Mouse (Mus musculus) limb, embryonic 14.5 days (tissue): ENCODE measurements around the gene Ube2d1. TPM values are rescaled to one million over a fixed set of nuclear protein-coding genes. Genes with fewer than 3 reads are reported as not detected.

ENCODE experiments used
- ATAC-seq: fragments of 200-750 bp; cut with Nextera tagmentation; 2 replicates; pipeline ENCODE4 v1.8.0; 2017; ENCODE audit warnings: low read depth, moderate number of reproducible peaks, moderate TSS enrichment; ENCODE audit not compliant: low FRiP score
- DNase-seq: peaks from one replicate; pipeline ENCODE4 v3.0.0-alpha.2; 2015; ENCODE audit warnings: low spot score
- H3K27ac ChIP-seq: fragments of 300-500 bp; sonication (generic); replicated peaks from 2 replicates; pipeline ENCODE4 v1.5.1; 2014; ENCODE audit warnings: low read depth, mild to moderate bottlenecking, low read length, moderate library complexity, mixed read lengths
- H3K27me3 ChIP-seq: fragments of 300-500 bp; sonication (generic); 2 replicates; pipeline ENCODE4 v1.6.1; 2014; ENCODE audit warnings: low read length, mixed read lengths; ENCODE audit not compliant: control insufficient read depth, insufficient read depth
- H3K36me3 ChIP-seq: fragments of 300-500 bp; sonication (generic); 2 replicates; pipeline ENCODE4 v1.6.1; 2014; ENCODE audit warnings: mild to moderate bottlenecking, low read length, moderate library complexity, mixed read lengths; ENCODE audit not compliant: control insufficient read depth, insufficient read depth
- H3K4me1 ChIP-seq: fragments of 300-500 bp; sonication (generic); 2 replicates; pipeline ENCODE4 v1.6.1; 2014; ENCODE audit warnings: antibody characterized with exemption, low read length, mixed read lengths; ENCODE audit not compliant: control insufficient read depth, insufficient read depth
- H3K4me2 ChIP-seq: fragments of 300-500 bp; sonication (generic); replicated peaks from 2 replicates; pipeline ENCODE4 v1.6.1; 2014; ENCODE audit warnings: low read depth, mild to moderate bottlenecking, low read length, moderate library complexity; ENCODE audit not compliant: severe bottlenecking
- H3K4me3 ChIP-seq: fragments of 300-500 bp; sonication (generic); replicated peaks from 2 replicates; pipeline ENCODE4 v1.5.1; 2014; ENCODE audit warnings: low read length
- H3K9ac ChIP-seq: fragments of 300-500 bp; sonication (generic); 2 replicates; pipeline ENCODE4 v1.6.1; 2014; ENCODE audit warnings: mild to moderate bottlenecking, low read depth, low read length, moderate library complexity; ENCODE audit not compliant: severe bottlenecking
- H3K9me3 ChIP-seq: fragments of 300-500 bp; sonication (generic); 2 replicates; pipeline ENCODE4 v1.6.1; 2016; ENCODE audit warnings: low read length; ENCODE audit not compliant: control insufficient read depth
- POLR2A ChIP-seq: fragments of 200-500 bp; IDR thresholded peaks from 2 replicates; pipeline ENCODE4 v1.8.0; 2012; ENCODE audit warnings: inconsistent platforms, mild to moderate bottlenecking, moderate library complexity, borderline replicate concordance; ENCODE audit not compliant: insufficient read depth, insufficient read length; ENCODE audit errors: extremely low read depth
- WGBS: fragments of 180-500 bp; shearing (Covaris S2); extraction: QIAGEN DNeasy Blood & Tissue Kit; methylation state at CpG from one replicate; pipeline ENCODE4 v1.1.7; 2014; 5-methylcytosine and 5-hydroxymethylcytosine counted together
- polyA plus RNA-seq, 2 experiments: library from polyadenylated mRNA; depleted of rRNA in 1 of 2; stranded (reverse) in 1 of 2; unstranded in 1 of 2; fragments of >200 nt; fragmentation: Nextera tagmentation in 1 of 2; extraction: Ambion mirVana in 1 of 2; gene quantifications; 2 replicates each; pipeline versions ENCODE4 v1.2.1 to v1.2.3; 2012 to 2014

The Ube2d1 gene
- polyA plus RNA-seq, 2 experiments, result 76.3 to 89.5 TPM

DNA sequence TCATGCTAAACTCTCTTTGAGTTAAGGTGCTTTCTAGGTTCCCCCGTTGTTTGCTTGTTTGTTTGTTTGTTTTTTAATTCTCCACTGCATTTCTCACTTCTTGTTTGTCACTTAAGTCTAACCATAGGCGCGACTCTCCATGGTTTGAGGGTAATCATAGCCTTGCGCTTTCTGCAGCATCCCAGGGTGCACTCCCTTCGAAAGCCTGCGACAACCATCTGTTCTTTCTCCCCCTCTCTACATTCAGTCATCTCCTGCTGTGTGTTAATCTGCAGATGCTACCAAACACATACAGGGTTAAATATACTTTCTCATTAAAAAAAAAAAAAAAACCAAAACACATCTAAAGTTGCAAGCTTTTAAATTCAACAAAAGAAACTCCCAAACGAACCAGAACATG, 31.4 kb upstream of the Ube2d1 start:
- no peak overlapping the region for H3K4me2 ChIP-seq
- no peak overlapping the region for H3K9ac ChIP-seq
- WGBS, result 69% methylated on average over 7 of the region's 7 CpGs
- no peaks in the 10 kb centered on the region for H3K27me3 ChIP-seq
- no peak for DNase-seq
- TF ChIP-seq POLR2A, result no peak
- no peaks in the 10 kb centered on the region for H3K36me3 ChIP-seq
- no peak for ATAC-seq
- no peaks in the 10 kb centered on the region for H3K9me3 ChIP-seq
- no peaks in the 10 kb centered on the region for H3K4me1 ChIP-seq
- H3K4me3 ChIP-seq, result no peak overlapping the region
- no peak overlapping the region for H3K27ac ChIP-seq

- no peaks in the 10 kb centered on the region for H3K36me3 ChIP-seq
- H3K4me3 ChIP-seq, result no peak overlapping the region
- ATAC-seq (no peak), DNase-seq (no peak)
- no peak for TF ChIP-seq POLR2A
- no peak overlapping the region for H3K27ac ChIP-seq
- WGBS, result 81% methylated on average over 11 of the region's 11 CpGs
- H3K27me3 ChIP-seq, result no peaks in the 10 kb centered on the region
- no peak overlapping the region for H3K4me2 ChIP-seq
- H3K9ac ChIP-seq, result no peak overlapping the region
- H3K4me1 ChIP-seq, result no peaks in the 10 kb centered on the region
- H3K9me3 ChIP-seq, result no peaks in the 10 kb centered on the region
These were observed 31.0 kb upstream of the Ube2d1 start for GRCm38 (mm10) chr10:71316056-71316455.

DNA sequence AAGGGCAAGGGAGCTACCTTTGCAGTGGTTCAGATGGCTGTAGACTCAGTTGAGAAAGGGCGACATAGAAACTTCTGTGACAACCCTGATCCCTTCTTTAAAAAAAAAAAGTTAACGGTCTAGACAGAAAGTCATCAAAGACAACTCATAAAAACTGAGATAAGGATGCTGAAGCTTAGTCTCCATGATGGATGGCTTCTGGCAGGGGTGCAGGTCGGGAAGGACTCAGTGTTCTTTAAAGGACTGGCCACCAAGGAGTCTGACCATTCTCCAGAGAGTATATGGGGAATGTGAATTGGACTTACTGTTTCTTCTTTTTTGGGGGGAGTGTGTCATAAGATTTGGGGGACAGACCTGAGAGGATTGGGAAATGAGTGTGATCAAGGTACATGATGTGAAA, 29.5 kb upstream of the Ube2d1 start:
- no peak for DNase-seq
- Histone ChIP-seq H3K4me1 (no peaks in the 10 kb centered on the region), H3K27me3 (no peaks in the 10 kb centered on the region), H3K9ac (no peak overlapping the region), H3K4me3 (no peak overlapping the region), H3K27ac (no peak overlapping the region), H3K4me2 (no peak overlapping the region), H3K9me3 (no peaks in the 10 kb centered on the region), H3K36me3 (no peaks in the 10 kb centered on the region)
- no peak for TF ChIP-seq POLR2A
- 60% methylated on average over 3 of the region's 3 CpGs for WGBS
- no peak for ATAC-seq

GRCm38 (mm10) chr10:71310288-71310687, 25.2 kb upstream of the Ube2d1 start:
- ATAC-seq, result no peak
- Histone ChIP-seq H3K9me3 (no peaks in the 10 kb centered on the region), H3K27me3 (no peaks in the 10 kb centered on the region), H3K4me1 (no peaks in the 10 kb centered on the region), H3K9ac (no peak overlapping the region), H3K36me3 (no peaks in the 10 kb centered on the region), H3K4me3 (no peak overlapping the region), H3K4me2 (no peak overlapping the region), H3K27ac (no peak overlapping the region)
- TF ChIP-seq POLR2A, result no peak
- no peak for DNase-seq
- WGBS, result 73% methylated on average over 3 of the region's 3 CpGs

- H3K36me3 ChIP-seq, result no peaks in the 10 kb centered on the region
- no peaks in the 10 kb centered on the region for H3K27me3 ChIP-seq
- no peak overlapping the region for H3K4me2 ChIP-seq
- H3K27ac ChIP-seq, result no peak overlapping the region
- no peak for DNase-seq
- H3K9me3 ChIP-seq, result no peaks in the 10 kb centered on the region
- 88% methylated on average over 5 of the region's 5 CpGs for whole genome bisulfite sequencing
- no peaks in the 10 kb centered on the region for H3K4me1 ChIP-seq
- no peak overlapping the region for H3K4me3 ChIP-seq
- TF ChIP-seq POLR2A, result no peak
- H3K9ac ChIP-seq, result no peak overlapping the region
- ATAC-seq, result no peak
These were observed 23.1 kb upstream of the Ube2d1 start for GRCm38 (mm10) chr10:71308199-71308598.

DNA sequence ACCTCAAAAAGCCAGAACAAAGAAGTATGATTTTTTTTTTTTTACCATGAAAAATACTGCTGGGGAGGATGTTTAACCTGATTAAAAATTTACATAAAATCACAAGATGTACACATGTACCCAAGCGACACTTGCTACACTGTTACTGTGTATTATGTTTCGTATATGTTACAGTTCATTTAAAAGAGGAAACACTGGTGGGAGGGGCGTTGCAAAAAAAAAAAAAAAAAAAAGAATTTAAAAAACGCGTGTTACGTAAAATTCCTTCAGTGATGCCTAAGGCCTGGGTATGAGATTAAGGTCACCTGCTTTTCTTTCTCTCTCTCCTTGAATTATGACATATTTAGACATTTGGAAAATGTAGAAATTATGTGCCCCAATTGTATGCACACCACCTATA, 21.7 kb upstream of the Ube2d1 start:
- DNase-seq, result no peak

More for the DNA sequence above, 21.7 kb upstream of the Ube2d1 start:
- no peak overlapping the region for H3K27ac ChIP-seq
- H3K4me3 ChIP-seq, result no peak overlapping the region
- no peak for ATAC-seq
- no peak overlapping the region for H3K9ac ChIP-seq
- WGBS, result 67% methylated on average over 6 of the region's 6 CpGs
- no peaks in the 10 kb centered on the region for H3K9me3 ChIP-seq
- no peaks in the 10 kb centered on the region for H3K36me3 ChIP-seq
- H3K27me3 ChIP-seq, result no peaks in the 10 kb centered on the region
- H3K4me1 ChIP-seq, result no peaks in the 10 kb centered on the region
- no peak for TF ChIP-seq POLR2A
- H3K4me2 ChIP-seq, result no peak overlapping the region
